Mouse (Mus musculus) midbrain, embryonic 14.5 days (tissue): ENCODE measurements around the gene Git2. TPM values are rescaled to one million over a fixed set of nuclear protein-coding genes. Genes with fewer than 3 reads are reported as not detected.

Experiments
- ATAC-seq: fragments of 200-750 bp; cut with Nextera tagmentation; 2 replicates; pipeline ENCODE4 v1.8.0; 2017; ENCODE audit warnings: moderate number of reproducible peaks, moderate library complexity; ENCODE audit not compliant: low FRiP score, low TSS enrichment
- DNase-seq: peaks from one replicate; pipeline ENCODE4 v3.0.0-alpha.2; 2015
- H3K27ac ChIP-seq: fragments of 300-500 bp; sonication (generic); replicated peaks from 2 replicates; pipeline ENCODE4 v1.5.1; 2014; ENCODE audit warnings: mild to moderate bottlenecking, low read depth, low read length, moderate library complexity
- H3K27me3 ChIP-seq: fragments of 300-500 bp; sonication (generic); 2 replicates; pipeline ENCODE4 v1.6.1; 2014; ENCODE audit warnings: low read length, control low read depth, mixed read lengths; ENCODE audit not compliant: control insufficient read depth, insufficient read depth
- H3K36me3 ChIP-seq: fragments of 300-500 bp; sonication (generic); 2 replicates; pipeline ENCODE4 v1.6.1; 2014; ENCODE audit warnings: low read length, control low read depth; ENCODE audit not compliant: control insufficient read depth, insufficient read depth
- H3K4me1 ChIP-seq: fragments of 300-500 bp; sonication (generic); 2 replicates; pipeline ENCODE4 v1.6.1; 2014; ENCODE audit warnings: mild to moderate bottlenecking, antibody characterized with exemption, low read length, control low read depth; ENCODE audit not compliant: control insufficient read depth, insufficient read depth
- H3K4me2 ChIP-seq: fragments of 300-500 bp; sonication (generic); 2 replicates; pipeline ENCODE4 v1.6.1; 2014; ENCODE audit warnings: mild to moderate bottlenecking, low read length, moderate library complexity
- H3K4me3 ChIP-seq: fragments of 300-500 bp; sonication (generic); replicated peaks from 2 replicates; pipeline ENCODE4 v1.5.1; 2014; ENCODE audit warnings: low read depth, low read length
- H3K9ac ChIP-seq: fragments of 300-500 bp; sonication (generic); replicated peaks from 2 replicates; pipeline ENCODE4 v1.6.1; 2014; ENCODE audit warnings: mild to moderate bottlenecking, low read length, moderate library complexity
- H3K9me3 ChIP-seq: fragments of 300-500 bp; sonication (generic); 2 replicates; pipeline ENCODE4 v1.6.1; 2016; ENCODE audit warnings: low read length, control low read depth, mixed read lengths; ENCODE audit not compliant: control insufficient read depth
- WGBS: fragments of 180-500 bp; shearing (Covaris S2); extraction: QIAGEN DNeasy Blood & Tissue Kit; methylation state at CpG from one replicate; pipeline ENCODE4 v1.1.7; 2014; 5-methylcytosine and 5-hydroxymethylcytosine counted together
- polyA plus RNA-seq: library from polyadenylated mRNA; unstranded; fragments of >200 nt; fragmentation: Nextera tagmentation; extraction: Ambion mirVana; gene quantifications from 2 replicates; pipeline ENCODE4 v1.2.1, GENCODE M21; 2014

Gene Git2
- polyA plus RNA-seq, 1 experiment from 2014 or later = 39.5 TPM

GRCm38 (mm10) chr5:114742998-114743696, 32.2 kb downstream of the Git2 start:
- no peaks in the 10 kb centered on the region for H3K9me3 ChIP-seq
- ATAC-seq (no peak), DNase-seq (no peak)
- no peaks in the 10 kb centered on the region for H3K4me1 ChIP-seq
- H3K9ac ChIP-seq = no peak overlapping the region
- H3K36me3 ChIP-seq = peaks cover 91% of the 10 kb centered on the region
- no peak overlapping the region for H3K27ac ChIP-seq
- no peak overlapping the region for H3K4me3 ChIP-seq
- WGBS = 92% methylated on average over 13 of the region's 13 CpGs
- no peak overlapping the region for H3K4me2 ChIP-seq
- H3K27me3 ChIP-seq = no peaks in the 10 kb centered on the region

DNA sequence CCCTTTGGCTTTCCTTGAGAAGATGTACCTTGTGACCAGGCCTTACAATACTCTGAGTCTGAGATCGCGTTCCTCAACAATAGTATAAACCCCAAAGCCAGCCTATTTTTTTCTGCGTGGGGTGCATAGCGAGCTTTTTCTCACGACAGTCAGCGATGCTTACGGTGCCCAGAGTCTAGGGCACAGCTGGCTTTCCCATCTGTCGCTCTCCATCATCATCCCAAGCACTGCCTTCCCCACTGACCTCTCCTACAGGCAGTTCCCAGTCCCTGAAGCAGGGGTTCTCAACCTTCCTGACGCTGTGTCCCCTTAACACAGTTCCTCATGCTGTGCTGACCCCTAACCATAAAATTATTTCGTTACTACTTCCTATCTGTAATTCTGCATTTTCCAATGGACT, 32.7 kb downstream of the Git2 start:
- H3K9ac ChIP-seq = no peak overlapping the region
- H3K36me3 ChIP-seq = peaks cover 91% of the 10 kb centered on the region
- H3K4me1 ChIP-seq = no peaks in the 10 kb centered on the region
- DNase-seq (no peak), ATAC-seq (no peak)
- no peak overlapping the region for H3K4me2 ChIP-seq
- WGBS = 92% methylated on average over 10 of the region's 10 CpGs
- no peak overlapping the region for H3K27ac ChIP-seq
- no peaks in the 10 kb centered on the region for H3K27me3 ChIP-seq
- H3K4me3 ChIP-seq = no peak overlapping the region
- H3K9me3 ChIP-seq = no peaks in the 10 kb centered on the region

- DNase-seq = no peak
- H3K27me3 ChIP-seq = no peaks in the 10 kb centered on the region
- no peak overlapping the region for H3K27ac ChIP-seq
- no peaks in the 10 kb centered on the region for H3K9me3 ChIP-seq
- H3K4me3 ChIP-seq = no peak overlapping the region
- ATAC-seq = no peak
- H3K4me2 ChIP-seq = no peak overlapping the region
- no peak overlapping the region for H3K9ac ChIP-seq
- WGBS = 85% methylated on average over 4 of the region's 4 CpGs
- peaks cover 95% of the 10 kb centered on the region for H3K36me3 ChIP-seq
- H3K4me1 ChIP-seq = no peaks in the 10 kb centered on the region
Measured at GRCm38 (mm10) chr5:114740595-114740994, 34.7 kb downstream of the Git2 start.

DNA sequence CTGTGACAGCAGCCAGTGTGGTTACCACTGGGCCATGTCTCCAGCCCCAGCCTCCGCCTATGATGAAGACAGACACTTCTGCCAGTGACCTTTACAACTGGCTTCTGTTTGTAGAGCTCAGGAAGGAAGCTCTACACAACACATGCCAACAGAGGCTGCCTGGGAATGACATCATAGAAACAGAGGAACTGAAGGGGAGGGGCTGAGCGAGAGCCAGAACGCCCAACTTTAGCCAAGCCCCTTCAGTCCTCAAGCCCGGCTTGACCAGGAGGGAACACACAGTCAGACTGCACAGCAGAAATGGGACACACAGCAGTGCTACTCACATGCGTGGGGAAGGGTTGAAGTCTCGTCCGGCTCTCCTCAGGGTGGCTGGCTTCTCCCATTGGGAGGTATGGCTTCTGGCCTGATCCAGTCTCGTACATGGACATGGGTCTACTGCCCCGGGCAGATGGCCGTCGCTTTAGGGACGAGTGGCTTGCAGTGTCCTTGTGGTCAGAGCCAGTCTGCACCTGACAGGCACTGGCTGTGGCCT, 36.5 kb downstream of the Git2 start:
- no peak overlapping the region for H3K27ac ChIP-seq
- no peaks in the 10 kb centered on the region for H3K27me3 ChIP-seq
- WGBS = 89% methylated on average over 12 of the region's 12 CpGs
- H3K4me2 ChIP-seq = no peak overlapping the region
- H3K9me3 ChIP-seq = no peaks in the 10 kb centered on the region
- DNase-seq = no peak
- no peak overlapping the region for H3K4me3 ChIP-seq
- H3K36me3 ChIP-seq = peaks cover 94% of the 10 kb centered on the region
- no peak overlapping the region for H3K9ac ChIP-seq
- no peaks in the 10 kb centered on the region for H3K4me1 ChIP-seq
- no peak for ATAC-seq

- H3K27me3 ChIP-seq = no peaks in the 10 kb centered on the region
- peaks cover 91% of the 10 kb centered on the region for H3K36me3 ChIP-seq
Measured at GRCm38 (mm10) chr5:114737090-114737887, 38.0 kb downstream of the Git2 start.

DNA sequence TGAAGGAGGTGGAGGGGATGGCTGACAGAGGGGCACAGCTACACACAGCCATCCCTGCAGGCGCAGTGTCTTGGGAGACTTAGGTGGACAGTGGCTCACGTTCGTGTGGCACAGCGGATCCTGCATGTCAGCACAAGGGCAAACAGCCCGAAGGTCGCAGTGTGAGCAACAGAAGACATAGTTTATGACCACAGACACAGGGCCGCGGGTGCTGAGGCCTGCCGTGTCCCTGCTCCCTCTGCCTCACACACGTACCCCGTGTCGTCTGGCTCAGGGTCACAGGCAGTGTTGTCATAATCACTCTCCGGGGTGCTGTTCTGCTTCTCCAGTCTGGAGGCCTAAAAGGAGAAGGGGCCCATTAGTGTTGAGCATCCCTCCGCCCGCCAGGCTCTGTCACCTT, 41.7 kb downstream of the Git2 start:
- no peak for ATAC-seq
- 96% methylated on average over 15 of the region's 15 CpGs for WGBS
- no peak overlapping the region for H3K4me3 ChIP-seq
- no peak overlapping the region for H3K4me2 ChIP-seq
- no peak overlapping the region for H3K9ac ChIP-seq
- no peak for DNase-seq
- H3K27me3 ChIP-seq = no peaks in the 10 kb centered on the region
- H3K27ac ChIP-seq = no peak overlapping the region
- peaks cover 92% of the 10 kb centered on the region for H3K36me3 ChIP-seq
- no peaks in the 10 kb centered on the region for H3K4me1 ChIP-seq
- no peaks in the 10 kb centered on the region for H3K9me3 ChIP-seq

More at GRCm38 (mm10) chr5:114737090-114737887, 38.0 kb downstream of the Git2 start:
- ATAC-seq = no peak
- DNase-seq = no peak
- 88% methylated on average over 21 of the region's 21 CpGs for WGBS
- Histone ChIP-seq H3K9ac (no peak overlapping the region), H3K4me1 (no peaks in the 10 kb centered on the region), H3K4me2 (no peak overlapping the region), H3K9me3 (no peaks in the 10 kb centered on the region), H3K4me3 (no peak overlapping the region), H3K27ac (no peak overlapping the region)

DNA sequence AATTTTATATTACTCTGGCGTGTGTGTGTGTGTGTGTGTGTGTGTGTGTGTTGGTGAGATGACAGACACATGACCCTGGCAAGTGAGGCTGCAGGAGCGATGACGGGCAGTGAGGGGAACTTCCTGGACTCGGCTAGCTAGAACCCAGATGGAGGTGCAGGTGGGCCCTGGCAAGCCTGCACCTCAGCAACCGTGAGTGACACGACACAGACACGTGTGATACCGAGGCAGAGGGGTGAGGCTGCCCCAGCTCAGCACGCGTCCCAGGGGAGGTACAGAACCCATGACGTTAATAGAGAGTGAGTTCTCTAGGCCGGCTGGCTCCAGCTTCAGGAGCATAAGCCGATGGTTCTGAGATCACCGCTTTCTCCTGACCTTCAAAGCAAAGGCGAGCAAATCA, 43.3 kb downstream of the Git2 start:
- Histone ChIP-seq H3K27ac (no peak overlapping the region), H3K9me3 (no peaks in the 10 kb centered on the region), H3K4me3 (no peak overlapping the region), H3K4me2 (no peak overlapping the region), H3K36me3 (peaks cover 89% of the 10 kb centered on the region), H3K9ac (no peak overlapping the region), H3K27me3 (no peaks in the 10 kb centered on the region), H3K4me1 (no peaks in the 10 kb centered on the region)
- no peak for DNase-seq
- no peak for ATAC-seq
- WGBS = 93% methylated on average over 15 of the region's 15 CpGs

- Histone ChIP-seq H3K36me3 (peaks cover 84% of the 10 kb centered on the region), H3K4me1 (no peaks in the 10 kb centered on the region), H3K4me3 (no peak overlapping the region), H3K9me3 (no peaks in the 10 kb centered on the region), H3K27me3 (no peaks in the 10 kb centered on the region), H3K27ac (no peak overlapping the region), H3K4me2 (no peak overlapping the region), H3K9ac (no peak overlapping the region)
- WGBS = 68% methylated on average over 6 of the region's 6 CpGs
- DNase-seq (no peak), ATAC-seq (no peak)
Measured at GRCm38 (mm10) chr5:114731498-114731897, 43.8 kb downstream of the Git2 start.
